Mouse (Mus musculus) adrenal gland, adult 8-10 months (tissue): ENCODE measurements at regions not wholly inside any gene's neighbourhood (a gene's known extent, or its start where the extent isn't known, plus 50 kb on each side); places are given as distances from the start of the nearest gene placed in this dataset.

ENCODE experiments used
- DNase-seq: peaks from one replicate; pipeline ENCODE4 v3.0.0; 2022

DNA sequence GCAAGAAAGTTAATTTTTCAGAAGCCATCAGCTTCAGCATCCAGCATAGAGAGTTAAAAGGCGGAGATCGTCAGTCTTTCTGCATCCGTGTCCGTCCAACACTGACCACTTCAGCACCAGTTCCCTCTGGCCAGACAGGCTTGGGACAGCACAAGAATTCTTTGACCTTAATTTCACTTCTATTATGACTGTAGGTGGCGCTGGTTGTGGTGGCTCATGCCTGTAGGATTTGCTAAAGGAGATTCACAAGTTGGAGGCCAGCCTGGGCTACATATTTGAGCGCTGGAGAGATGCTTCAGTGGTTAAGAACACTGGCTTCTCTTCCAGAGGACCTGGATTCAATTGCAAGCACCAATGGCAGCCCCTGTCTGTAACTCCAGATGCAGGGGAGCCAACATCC is 66.0 kb downstream of the Amer2 start:
- DNase-seq = no peak

DNA sequence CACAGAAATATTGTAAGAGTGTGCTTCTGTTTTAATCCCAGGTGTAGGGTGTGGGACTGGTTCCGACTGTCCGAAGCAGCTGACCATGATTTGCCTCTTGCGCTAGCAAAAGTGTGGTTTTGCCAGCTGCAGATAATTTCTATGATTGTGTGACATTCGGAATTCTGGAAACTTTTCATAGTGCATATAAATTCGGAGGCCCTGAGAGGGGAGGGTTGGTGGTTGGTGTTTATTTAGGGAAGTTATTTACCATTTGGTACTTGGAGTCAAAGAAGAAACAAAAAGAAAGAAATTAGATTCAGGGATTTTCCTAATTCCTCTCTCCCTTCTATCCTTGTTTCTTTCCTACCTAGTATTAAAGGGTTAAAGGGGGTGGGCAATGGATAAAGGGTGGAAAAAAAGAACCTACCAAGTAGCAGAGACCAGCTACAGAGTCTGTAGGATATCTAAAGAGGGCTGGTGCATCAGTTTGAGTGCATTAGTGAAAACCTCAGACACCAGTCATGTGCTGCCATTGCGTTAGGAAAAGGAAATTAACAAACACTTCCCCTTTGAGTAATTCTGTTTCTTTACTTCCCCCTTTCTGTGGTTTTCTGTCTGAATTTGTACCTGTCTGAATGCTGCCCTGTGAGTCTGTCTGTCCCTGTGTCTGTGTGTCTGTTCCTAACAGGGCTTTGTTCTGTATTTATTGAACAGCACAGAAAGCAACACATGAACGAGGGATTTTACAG is 70.9 kb downstream of the Amer2 start:
- DNase-seq = no peak

DNA sequence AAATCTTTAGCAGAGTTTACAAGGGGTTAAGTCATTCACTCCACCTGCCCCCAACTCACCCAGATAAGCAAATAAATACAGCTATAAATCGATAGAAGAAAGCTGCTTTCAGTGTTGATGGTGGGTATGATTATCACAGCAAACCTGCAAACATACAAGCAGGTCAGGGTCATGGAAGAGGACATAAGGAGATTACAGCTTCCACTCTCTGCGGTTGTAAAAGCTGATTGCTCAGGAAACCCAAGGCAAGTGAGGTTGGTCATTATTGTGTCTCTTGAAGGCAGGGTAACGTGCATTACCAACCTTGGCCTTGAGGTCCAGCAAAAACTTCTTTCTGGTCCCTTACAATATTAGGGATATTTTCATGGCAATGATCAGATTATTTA is 71.5 kb downstream of the Amer2 start:
- no peak for DNase-seq

DNA sequence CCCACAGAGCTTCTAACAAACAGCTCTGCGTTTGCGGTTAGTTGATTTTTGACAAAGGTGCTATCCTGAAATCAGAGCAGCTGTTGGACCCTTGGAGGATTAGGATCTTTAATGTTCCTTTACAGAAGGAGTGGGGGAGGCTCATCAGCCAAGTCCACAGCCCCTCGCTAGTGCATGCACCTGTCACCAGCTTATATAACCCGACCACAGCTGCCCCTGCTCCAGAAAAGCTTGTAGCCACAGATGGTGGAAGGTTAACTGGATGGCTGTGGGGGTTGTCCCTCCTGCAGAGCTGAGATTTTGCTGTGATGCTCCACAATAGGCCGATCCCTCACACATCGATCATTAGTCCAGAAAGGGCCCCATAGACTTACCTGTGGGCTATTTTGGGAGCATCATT is 73.0 kb downstream of the Amer2 start:
- no peak for DNase-seq

DNA sequence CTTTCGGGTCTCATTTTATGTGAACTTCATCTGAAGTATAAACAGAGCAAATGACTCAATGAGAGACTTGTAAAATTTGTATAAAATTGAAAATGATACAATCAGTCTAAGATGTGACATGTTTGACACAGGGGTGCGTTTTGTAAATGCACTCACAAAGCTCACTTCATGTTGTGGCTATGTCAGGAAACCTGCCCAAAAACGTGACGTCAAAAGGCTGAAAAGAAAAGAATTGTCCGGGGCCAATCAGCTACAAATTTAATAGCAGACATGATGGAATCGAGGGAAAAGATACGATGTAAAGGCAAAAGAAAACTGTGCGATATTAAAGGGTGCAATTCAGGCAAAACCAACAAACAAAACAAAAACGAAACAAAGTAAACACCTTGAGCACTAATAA is 78.2 kb downstream of the Amer2 start:
- no peak for DNase-seq

DNA sequence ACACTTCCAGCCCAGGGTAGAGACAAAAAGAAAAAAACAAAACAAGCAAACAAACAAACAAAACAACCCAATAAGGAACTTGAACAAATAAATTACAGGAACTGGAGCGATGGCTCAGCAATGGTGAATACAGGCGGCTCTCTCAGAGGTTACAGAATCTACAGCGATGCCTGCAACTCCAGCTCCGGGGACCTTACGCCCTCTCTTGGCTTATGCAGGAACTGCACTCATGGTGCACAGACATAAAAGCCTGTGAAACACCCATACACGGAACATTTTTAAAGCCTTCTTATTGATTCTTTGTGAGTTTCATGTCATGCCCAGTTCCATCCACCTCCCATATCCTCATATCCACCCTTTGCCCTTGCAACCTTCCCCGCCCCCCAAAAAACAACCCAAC is 78.6 kb downstream of the Amer2 start:
- no peak for DNase-seq

DNA sequence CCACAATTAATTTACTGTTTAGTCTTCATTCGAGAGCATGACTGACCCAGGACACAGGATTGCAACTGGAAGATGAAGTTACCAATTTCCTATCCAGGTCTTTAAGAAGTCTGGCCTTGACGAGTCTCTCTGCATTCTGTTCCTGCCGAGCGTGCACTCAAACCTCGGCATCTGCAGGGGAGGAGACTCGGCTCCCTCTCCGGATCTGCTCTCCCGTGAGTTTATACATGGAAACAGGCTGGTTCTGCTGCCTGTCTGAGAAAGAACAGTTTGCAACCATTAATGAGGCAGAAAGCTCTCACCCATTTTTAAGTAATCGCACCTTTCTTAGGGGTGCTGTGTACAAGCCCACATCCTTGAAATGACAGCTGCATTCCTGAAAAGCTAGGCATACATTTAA is 83.7 kb downstream of the Amer2 start:
- no peak for DNase-seq

DNA sequence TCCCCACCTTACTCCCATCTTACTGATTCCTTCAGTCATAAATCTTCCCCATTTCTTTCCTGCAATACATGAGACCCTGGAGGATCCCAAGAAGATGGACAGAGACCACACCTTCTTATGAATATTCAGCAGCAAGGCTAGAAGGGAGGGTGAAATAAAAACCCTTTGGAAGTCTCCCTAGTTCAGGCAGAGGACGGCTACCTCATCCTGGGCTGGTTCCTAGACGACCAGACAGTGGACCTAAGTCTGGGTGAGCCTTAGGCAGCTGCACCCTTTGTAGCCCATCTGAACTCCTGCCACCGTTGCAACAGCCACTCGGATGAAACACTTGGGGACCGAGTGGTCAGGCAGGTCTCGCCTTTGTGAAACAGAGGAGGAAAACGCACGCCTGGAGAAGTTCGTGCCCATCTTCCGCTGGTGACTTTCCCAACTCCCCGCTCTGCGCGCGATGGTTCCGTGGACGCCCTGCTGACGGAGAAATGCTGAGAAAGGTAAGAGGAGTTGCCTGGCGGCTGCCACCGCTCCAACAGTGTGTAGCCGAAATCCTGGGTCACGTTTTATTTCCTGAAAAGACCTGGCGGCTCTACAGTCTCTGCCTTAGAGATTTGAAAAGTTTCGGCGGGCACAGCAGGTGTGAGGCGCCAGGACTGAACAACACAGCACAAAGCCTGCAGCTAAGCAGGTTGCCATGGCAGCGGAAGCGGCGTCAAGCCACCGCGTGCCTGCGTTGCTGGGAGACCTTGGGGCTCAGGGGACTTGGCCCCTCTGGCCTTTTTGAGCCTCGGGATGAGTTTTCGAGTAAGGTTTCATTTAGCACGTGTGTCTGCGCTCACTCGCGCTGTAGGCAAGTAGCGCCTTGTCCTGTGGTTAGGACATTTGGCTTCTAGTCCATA is 112.2 kb downstream of the Amer2 start:
- peak; percentile 33 for DNase-seq

DNA sequence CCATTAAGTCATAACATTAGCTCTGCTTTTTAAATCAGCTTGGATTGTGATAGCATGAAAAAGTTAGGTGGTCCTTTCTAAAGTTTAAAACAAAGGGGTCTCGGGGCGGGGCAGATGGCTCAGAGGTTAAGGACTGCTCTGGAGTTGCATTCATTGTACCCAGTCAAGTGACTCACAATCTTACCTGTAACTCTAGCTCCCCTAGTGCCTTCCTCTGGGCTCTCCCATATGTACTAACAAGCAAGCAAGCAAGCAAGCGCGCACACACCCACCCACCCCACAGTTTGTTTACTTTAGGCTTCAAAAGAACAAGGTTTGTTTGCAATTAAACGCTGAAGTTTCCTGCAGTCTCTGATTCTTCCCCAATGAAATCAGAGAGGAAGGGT is 112.8 kb downstream of the Amer2 start:
- no peak for DNase-seq

DNA sequence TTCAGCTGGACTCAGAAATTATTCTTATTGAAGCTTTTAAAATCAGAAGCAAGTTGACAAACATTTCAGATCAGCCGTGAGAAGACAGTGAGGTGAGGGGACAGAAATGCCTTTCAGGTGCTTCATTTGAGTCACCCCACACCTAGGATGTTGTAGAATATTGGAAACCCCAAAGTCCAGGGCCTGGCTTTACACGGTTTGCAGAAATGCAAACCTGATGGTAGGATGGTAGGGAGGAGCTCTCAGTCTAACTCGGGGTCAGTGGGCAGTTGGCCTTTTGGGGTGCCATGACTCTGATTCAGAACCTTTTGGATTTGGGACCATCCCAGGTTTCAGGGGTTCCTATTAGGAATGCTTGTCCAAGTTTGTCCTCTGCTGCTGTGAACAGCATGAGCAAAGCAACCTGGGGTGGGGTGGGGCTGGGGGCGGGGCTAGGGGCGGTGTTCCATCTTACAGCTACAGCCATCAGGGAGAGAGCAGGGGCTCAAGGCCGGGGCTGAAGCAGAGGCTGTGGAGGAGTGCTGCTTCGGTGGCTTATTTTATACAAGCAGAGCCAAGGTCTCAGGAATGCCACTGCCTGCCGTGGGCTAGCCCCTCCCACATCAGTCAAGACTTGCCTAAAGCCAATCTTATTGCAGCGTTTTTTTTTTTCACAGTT is 113.3 kb downstream of the Amer2 start:
- no peak for DNase-seq

DNA sequence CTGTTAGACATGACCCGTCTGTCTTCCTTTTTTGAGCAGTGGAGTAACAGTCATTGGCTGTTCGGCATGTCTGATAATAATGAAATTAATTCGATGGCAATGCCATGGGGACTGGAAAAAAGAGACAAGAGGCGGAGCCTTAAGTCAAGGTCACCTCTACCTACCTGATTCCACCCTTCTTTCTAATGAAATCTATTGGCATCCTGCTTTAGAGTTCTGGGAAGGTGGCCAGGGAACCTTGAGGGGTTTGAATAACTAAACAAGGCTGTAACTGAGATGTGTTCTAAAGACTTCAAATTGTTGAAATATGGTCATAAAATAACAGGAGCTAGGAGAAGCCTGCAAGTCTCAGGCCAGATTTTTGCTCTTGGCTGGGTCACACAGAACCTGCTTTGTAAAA is 116.1 kb downstream of the Amer2 start:
- DNase-seq = no peak

DNA sequence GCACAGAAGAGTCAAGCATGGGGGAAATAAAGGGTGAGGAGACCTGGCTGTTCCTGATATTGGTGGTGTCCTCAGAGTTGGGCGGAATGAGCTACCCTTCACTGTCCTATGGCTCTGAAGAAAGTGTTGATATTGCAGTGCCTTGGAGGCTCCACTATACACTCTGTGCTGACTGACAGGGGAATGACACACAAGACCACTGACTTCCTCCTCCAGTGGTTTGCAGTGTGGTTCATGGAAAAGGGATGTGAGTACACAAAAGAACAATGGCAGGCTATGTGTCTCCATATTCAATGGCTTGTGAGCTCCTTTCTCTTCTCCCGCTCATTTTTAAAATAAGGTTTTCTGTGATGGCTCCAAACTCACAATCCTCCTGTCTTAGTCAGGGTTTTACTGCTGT is 117.8 kb downstream of the Amer2 start:
- no peak for DNase-seq

DNA sequence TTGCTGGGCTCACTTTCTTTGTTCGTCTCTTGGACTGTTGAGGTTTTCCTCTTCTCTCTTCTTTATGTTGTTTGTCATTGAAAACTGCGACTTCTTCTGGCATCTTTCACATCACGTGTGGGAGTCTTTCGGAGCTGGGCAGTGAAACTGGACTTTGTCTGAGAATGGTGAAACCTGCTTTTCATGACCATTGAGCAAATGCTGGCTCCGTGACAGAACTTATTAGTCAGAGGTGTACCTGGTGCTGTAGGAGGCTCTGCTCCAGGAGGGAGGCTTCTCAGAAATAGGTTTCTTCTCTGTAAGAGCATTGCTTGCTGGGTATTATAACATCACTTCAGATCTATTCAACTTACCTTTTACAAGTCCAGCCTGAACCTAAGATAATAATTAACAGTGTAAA is 122.4 kb downstream of the Amer2 start:
- no peak for DNase-seq

DNA sequence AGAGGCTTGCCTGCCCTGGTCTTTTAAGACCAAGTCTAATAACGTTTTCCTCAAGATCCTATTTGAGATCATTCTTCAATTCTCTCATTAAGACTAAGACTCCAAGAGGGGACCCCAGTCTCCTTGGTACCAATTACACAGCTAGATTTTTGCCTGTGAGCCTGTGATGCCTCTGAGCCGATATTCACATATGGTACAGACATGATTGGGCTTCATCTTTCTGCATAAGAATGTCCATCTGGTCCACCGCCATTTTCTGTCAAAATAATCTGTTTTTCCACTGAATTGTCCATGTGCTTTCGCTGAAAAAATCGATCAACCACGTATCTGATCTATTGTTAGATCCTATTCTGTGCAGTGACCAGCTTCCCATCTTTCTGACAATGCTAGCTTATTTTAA is 129.5 kb downstream of the Amer2 start:
- no peak for DNase-seq

DNA sequence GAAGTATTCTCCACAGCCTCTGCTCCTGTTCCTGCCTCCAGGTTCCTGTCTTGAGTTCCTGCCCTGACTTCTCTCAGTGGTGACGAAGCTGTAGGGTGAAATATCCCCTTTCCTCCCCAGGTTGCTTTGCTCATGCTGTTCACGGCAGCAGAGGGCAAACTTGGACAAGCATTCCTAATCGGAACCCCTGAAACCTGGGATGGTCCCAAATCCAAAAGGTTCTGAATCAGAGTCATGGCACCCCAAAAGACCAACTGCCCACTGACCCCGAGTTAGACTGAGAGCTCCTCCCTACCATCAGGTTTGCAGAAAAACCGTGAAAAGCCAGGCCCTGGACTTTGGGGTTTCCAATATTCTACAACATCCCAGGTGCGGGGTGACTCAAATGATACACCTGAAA is 128.7 kb upstream of the Spata13 start:
- DNase-seq = no peak

DNA sequence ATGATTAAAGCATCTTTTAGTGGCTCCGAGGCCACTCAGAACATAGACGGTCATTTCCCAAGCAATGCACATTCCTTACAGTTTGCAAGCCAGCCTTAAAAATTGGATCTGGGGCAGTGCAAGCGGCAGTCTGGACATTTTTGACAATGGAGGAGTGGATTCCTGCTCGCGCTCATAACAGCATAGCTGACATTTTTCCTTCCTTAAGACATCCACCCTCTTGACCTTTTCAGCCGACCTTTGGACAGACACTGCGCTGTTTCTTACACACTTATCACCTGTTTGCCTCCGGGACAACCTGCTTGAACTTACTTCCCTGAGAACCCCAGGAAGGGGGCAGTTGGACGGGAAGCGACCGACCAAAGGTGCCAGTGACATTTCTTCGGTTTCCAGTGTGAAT is 127.5 kb upstream of the Spata13 start:
- DNase-seq = no peak

DNA sequence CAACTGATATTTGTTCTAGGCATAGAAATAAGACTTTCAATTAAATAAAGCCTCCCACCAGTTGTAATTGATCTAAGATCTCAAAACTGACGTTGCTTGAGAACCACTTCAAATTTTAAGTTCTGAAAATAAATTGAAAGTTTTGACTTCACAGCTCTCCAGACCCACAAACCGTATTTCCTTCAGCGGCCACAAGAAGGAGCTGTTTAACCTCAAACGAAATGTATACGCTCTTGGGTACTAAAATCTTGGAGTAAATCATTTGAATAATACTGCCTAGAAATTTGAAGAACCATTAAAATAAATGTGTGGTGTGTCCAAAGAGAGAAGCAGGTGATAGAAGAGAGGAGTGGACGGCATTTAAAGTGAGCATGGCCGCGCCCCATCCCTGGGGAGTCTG is 120.2 kb upstream of the Spata13 start:
- DNase-seq = no peak

DNA sequence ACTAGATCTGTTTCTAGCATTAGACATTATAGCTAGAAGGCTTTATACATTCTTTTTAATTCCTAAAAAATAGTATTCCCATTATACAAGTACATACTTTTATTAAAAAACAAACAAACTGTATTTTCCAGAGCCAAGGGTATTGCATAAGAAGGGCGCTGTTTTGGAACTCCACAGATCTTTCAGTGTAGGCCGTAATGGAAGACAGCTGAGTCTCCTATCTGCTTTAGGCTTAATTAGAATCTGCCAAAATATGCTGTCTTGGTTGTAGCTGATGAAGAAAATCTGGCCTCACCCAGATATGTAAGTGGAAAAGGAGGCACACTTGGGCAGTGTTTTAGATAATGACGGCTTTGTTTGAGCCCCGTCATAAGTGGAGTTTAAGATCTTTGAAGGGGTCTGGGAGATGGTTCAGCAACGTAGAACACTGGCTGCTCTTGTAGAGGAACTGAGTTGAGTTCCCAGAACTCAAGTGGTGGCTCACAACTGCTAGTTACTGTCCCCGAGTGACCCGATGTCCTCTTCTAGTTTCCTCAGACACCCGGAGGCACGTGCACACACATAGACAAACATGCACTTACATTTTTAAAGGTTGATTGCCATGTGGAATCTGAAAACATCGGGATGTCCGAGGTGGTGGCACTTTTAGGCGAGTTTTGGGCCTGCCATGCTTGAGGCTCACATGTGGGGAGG is 118.6 kb upstream of the Spata13 start:
- no peak for DNase-seq

DNA sequence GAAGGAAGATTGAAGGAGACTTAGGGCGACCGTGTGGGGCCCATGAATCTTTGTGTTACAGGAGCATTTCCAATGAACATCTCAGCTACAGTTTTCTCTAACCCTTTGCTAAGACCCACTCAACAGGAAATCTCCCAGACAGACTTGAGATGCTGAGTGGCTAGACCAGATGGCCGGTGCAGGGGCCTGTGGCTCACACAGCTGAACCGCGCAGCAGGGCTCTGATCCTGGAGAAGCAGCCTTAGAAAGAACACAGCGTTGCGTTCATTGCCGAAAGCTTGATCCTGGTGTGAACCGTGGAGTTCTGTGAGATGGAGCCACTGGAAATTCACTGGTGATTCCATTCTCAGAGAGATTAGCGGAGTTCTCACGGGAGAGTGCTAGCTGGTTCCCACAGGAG is 115.9 kb upstream of the Spata13 start:
- no peak for DNase-seq

DNA sequence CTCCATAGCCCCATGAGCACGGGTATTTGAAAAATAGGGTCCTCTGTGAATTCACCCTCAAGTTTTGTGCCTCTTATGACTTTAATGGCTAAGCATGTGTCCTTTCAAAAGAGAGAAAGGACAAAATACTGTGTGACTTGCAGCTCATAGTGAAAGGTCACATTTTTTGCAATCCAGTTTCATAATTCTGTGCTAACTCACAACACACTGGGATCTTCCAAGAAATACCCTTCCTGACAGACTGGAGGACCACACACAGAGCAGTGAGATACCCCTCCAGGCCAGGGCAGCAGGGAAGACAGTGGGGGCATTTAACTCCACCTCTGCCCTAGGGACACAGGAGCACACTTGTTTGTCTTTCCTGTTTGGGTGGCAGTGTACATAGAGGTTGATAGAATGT is 110.8 kb upstream of the Spata13 start:
- DNase-seq = no peak

DNA sequence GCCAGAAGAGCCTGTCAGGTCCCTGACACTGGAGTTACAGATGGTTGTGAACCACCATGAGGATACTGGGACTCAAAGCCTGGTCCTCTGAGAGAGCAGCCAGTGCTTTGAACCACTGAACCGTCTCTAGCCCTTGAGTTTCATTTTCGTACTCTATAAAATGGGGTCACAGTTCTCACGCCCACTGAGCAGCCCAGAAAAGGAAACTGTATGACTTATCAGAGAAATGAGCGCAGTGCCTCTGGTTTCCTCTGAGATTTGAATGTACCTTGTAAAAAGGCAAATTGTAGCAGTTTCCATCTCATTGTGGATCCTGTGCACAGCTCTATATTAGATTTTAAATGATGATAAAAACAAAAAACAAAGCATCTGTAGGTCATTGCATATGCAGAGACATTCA is 108.9 kb upstream of the Spata13 start:
- no peak for DNase-seq

DNA sequence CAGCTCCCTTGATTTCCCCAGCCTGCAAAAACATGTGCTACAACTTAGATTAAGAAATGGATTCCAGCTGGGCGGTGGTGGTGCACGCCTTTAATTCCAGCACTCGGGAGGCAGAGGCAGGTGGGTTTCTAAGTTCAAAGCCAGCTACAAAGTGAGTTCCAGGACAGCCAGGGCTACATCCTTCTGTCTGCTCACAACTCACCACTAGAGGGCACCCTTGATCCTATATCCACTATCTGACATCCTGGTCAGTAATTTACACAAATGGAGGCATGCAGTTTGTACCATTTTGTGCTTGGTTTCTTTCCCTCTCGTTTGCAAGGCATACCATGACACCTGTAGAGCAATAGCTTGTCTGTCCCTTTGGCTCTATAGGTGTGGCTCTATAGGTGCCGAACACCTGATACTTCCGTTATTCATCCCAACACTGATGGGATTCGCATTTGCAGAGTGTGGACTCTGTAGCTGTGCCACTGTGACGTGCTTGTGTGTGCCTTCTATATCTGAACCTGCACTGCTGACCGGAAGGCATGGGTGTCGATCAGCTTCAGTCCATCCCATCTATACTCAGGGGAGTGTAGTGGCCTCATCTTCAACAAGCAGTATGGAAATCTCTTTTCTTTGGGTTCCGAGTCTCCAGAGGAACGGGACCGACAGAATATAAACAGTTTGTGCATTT is 108.4 kb upstream of the Spata13 start:
- no peak for DNase-seq

DNA sequence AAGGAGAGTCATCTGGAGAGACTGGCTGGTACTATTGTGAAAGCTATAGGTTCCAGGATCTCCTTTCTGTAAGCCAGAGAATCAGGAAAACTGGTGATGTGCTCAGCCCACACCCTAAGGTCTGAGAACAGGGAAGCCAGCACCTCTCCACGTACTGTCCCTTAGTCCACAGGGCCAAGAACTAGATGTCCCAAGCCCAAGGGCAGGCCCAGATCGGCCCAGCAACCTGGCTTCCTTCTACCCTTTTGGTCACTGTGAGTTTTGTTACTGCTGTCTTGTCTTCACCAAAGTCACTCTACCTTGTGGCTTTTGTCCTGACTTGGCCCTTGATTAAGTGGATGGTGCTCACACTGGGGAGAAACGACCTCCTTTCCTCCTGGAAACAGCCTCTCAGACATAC is 107.8 kb upstream of the Spata13 start:
- DNase-seq = no peak
